26 mouse cellular contexts compared by ENCODE assay signal in the genomic region with DNA sequence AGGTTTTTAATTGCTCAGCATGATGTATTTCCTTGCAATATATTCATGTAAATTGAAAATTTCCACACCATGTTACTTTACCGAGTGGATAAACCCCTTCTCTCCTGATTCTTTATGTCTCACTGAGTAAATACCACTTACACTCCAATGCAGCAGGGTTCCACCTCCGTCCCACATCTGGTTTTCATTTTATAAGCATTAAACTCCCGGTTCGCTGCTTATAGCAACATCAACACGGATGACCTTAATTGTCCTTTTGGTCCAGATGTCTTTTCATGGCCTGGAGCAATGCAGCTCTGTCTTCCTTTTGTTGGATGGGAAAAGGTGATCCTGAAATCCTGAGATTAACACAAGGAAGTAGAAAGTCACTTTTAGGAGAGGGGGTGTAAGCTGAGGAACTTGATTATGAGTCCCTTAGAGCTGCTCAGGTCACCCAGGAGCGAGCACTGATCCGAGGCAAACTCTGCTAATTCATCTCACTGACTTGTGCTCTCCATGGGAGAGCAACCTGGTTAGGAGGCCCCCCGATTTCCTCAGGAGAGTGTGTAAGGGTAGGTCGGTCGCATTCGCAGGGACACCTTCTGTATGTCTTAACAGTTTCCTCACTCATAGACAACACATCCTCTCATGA. TPM values are rescaled to one million over a fixed set of nuclear protein-coding genes. Genes with fewer than 3 reads are reported as not detected.
DNase-seq lines count a peak whose midpoint lies in the region; TF ChIP-seq lines count a peak whose summit lies in the region.
"Had no signal": no experiment of that assay in that cellular context is flagged by ENCODE, and none has a peak within 500 bp of the region (broad histone marks: within the 10 kb centered on the region; RNA-seq: fewer than 3 reads in every experiment).

No protein-coding gene starts in this region.

- no peak overlapping the region; the same call in 1 of the 2 replicates for H3K27ac ChIP-seq in embryonic facial prominence, embryonic 10.5 days (replicated peaks)
- H3K27ac ChIP-seq in left cerebral cortex, adult 2 months = no peak overlapping the region
- H3K27ac ChIP-seq: heart, adult 2 months; heart, embryonic 13.5 days; kidney, embryonic 15.5 days; liver, embryonic 15.5 days; neural tube, embryonic 15.5 days had no signal

- intact Hi-C loops in left cerebral cortex, adult 2 months (cut with DNase I) = no loop called here

- H3K9me3 ChIP-seq in embryonic facial prominence, embryonic 10.5 days = no peaks in the 10 kb centered on the region
- H3K9me3 ChIP-seq: heart, embryonic 13.5 days; kidney, embryonic 15.5 days; liver, embryonic 15.5 days; neural tube, embryonic 15.5 days had no signal

- DNase-seq in embryo, embryonic 10.5 days (ENCODE audit: low spot score) = peak; percentile 79
- DNase-seq in embryonic facial prominence, embryonic 10.5 days (ENCODE audit: low spot score) = peak; percentile 49
- DNase-seq in hindlimb bud, embryonic 11.5 days (ENCODE audit: extremely low spot score, low read depth, low spot score) = peak; percentile 82
- peak; percentile 73 for DNase-seq in mesoderm, embryonic 11.5 days (ENCODE audit: low read depth, low spot score)
- DNase-seq in T-cell, adult 2 months (ENCODE audit: low spot score) = no peak
- no peak for DNase-seq in lung, adult 18-20 months
- no peak for DNase-seq in left cerebral cortex, adult 2 months (ENCODE audit: extremely low spot score in 1 of 2, low spot score in 2 of 2)
- DNase-seq: cerebellum, adult 11-12 months; cerebellum, postnatal 25 days; forebrain, postnatal 0 days; gastrocnemius, postnatal 36 days; heart, adult 2 months; heart, postnatal 14 days; kidney, adult 11 months; kidney, postnatal 36 days; layer of hippocampus, adult 9-11 months; liver; lung, postnatal 4 days; right cerebral cortex, adult 18-20 months; thymus, adult 18-20 months; thymus, postnatal 4 days had no signal

- no peaks in the 10 kb centered on the region for H3K27me3 ChIP-seq in embryonic facial prominence, embryonic 10.5 days (replicated peaks; ENCODE audit: low read depth, poor library complexity, severe bottlenecking)
- H3K27me3 ChIP-seq: heart, embryonic 13.5 days; kidney, embryonic 15.5 days; liver, embryonic 15.5 days; neural tube, embryonic 15.5 days had no signal

- no peaks in the 10 kb centered on the region for H3K36me3 ChIP-seq in embryonic facial prominence, embryonic 10.5 days (replicated peaks)
- H3K36me3 ChIP-seq: heart, embryonic 13.5 days; kidney, embryonic 15.5 days; liver, embryonic 15.5 days; neural tube, embryonic 15.5 days had no signal

- no peak overlapping the region for H3K4me3 ChIP-seq in embryonic facial prominence, embryonic 10.5 days
- no peak overlapping the region for H3K4me3 ChIP-seq in left cerebral cortex, adult 2 months
- H3K4me3 ChIP-seq: heart, adult 2 months; heart, embryonic 13.5 days; kidney, embryonic 15.5 days; liver, embryonic 15.5 days; myocyte; neural tube, embryonic 15.5 days had no signal

- WGBS in embryonic facial prominence, embryonic 10.5 days = 43% methylated on average over 11 of the region's 11 CpGs

- peaks cover 9% of the 10 kb centered on the region for H3K4me1 ChIP-seq in embryonic facial prominence, embryonic 10.5 days
- H3K4me1 ChIP-seq: heart, embryonic 13.5 days; kidney, embryonic 15.5 days; liver, embryonic 15.5 days; neural tube, embryonic 15.5 days had no signal

- TF ChIP-seq CTCF in left cerebral cortex, adult 2 months (IDR thresholded peaks at IDR 0.05) = no peak

RNA-seq across cellular contexts. Expression of a gene that starts 8.1 kb away (rescaled TPM):
- polyA plus RNA-seq in embryonic facial prominence, embryonic 10.5 days (2016; fragmentation: Nextera tagmentation; extraction: Ambion mirVana) = 11.7 and 12.8 TPM in 2 replicates
- 1 to 10 TPM; 4.0 to 5.3 TPM for total RNA-seq in left cerebral cortex, adult 2 months (2021)

RNA-seq across cellular contexts. Expression of a gene that starts 58.8 kb away (rescaled TPM):
- polyA plus RNA-seq in embryonic facial prominence, embryonic 10.5 days (2016; fragmentation: Nextera tagmentation; extraction: Ambion mirVana) = 2.1 and 2.2 TPM in 2 replicates
- 100 to 1,000 TPM; 456 to 474 TPM for total RNA-seq in left cerebral cortex, adult 2 months (2021)

Comparison
In these comparisons a context has a peak if more than half of its experiments do, and no peak if none do; other contexts are left out.
1. DNase-seq: peak in embryo, embryonic 10.5 days (single experiment), embryonic facial prominence, embryonic 10.5 days (single experiment), hindlimb bud, embryonic 11.5 days (single experiment) and mesoderm, embryonic 11.5 days (single experiment); none in T-cell, adult 2 months (single experiment), lung, adult 18-20 months (0 of 2) and left cerebral cortex, adult 2 months (0 of 2).